Mouse (Mus musculus) forebrain, embryonic 15.5 days (tissue): ENCODE measurements around the gene Gm45021. TPM values are rescaled to one million over a fixed set of nuclear protein-coding genes. Genes with fewer than 3 reads are reported as not detected.

Experiments used
- ATAC-seq: fragments of 200-750 bp; cut with Nextera tagmentation; replicated peaks from 2 replicates; pipeline ENCODE4 v1.8.0; 2017; ENCODE audit warnings: mild to moderate bottlenecking, moderate TSS enrichment, moderate library complexity
- H3K27ac ChIP-seq: fragments of 300-500 bp; sonication (generic); replicated peaks from 2 replicates; pipeline ENCODE4 v1.5.1; 2015; ENCODE audit warnings: mild to moderate bottlenecking, inconsistent platforms
- H3K27me3 ChIP-seq: fragments of 300-500 bp; sonication (generic); 2 replicates; pipeline ENCODE4 v1.6.1; 2015; ENCODE audit warnings: inconsistent platforms
- H3K36me3 ChIP-seq: fragments of 300-500 bp; sonication (generic); 2 replicates; pipeline ENCODE4 v1.6.1; 2015; ENCODE audit warnings: mild to moderate bottlenecking, inconsistent platforms
- H3K4me1 ChIP-seq: fragments of 300-500 bp; sonication (generic); 2 replicates; pipeline ENCODE4 v1.6.1; 2015; ENCODE audit warnings: inconsistent platforms
- H3K4me2 ChIP-seq: fragments of 300-500 bp; sonication (generic); replicated peaks from 2 replicates; pipeline ENCODE4 v1.6.1; 2015; ENCODE audit warnings: mild to moderate bottlenecking, inconsistent platforms
- H3K4me3 ChIP-seq: fragments of 300-500 bp; sonication (generic); 2 replicates; pipeline ENCODE4 v1.5.1; 2015; ENCODE audit warnings: mild to moderate bottlenecking, inconsistent platforms
- H3K9ac ChIP-seq: fragments of 300-500 bp; sonication (generic); replicated peaks from 2 replicates; pipeline ENCODE4 v1.6.1; 2015; ENCODE audit warnings: mild to moderate bottlenecking, inconsistent platforms
- H3K9me3 ChIP-seq: fragments of 300-500 bp; sonication (generic); 2 replicates; pipeline ENCODE4 v1.6.1; 2016; ENCODE audit warnings: inconsistent platforms
- WGBS: fragments of 180-500 bp; shearing (Covaris S2); methylation state at CpG from one replicate; pipeline ENCODE4 v1.1.7; 2015; ENCODE audit warnings: mixed read lengths; 5-methylcytosine and 5-hydroxymethylcytosine counted together
- polyA plus RNA-seq: library from polyadenylated mRNA; unstranded; fragments of >200 nt; fragmentation: Nextera tagmentation; extraction: Ambion mirVana; gene quantifications from 2 replicates; pipeline ENCODE4 v1.2.1, GENCODE M21; 2015

The Gm45021 gene
- polyA plus RNA-seq, 1 experiment from 2014 or later, result not detected

DNA sequence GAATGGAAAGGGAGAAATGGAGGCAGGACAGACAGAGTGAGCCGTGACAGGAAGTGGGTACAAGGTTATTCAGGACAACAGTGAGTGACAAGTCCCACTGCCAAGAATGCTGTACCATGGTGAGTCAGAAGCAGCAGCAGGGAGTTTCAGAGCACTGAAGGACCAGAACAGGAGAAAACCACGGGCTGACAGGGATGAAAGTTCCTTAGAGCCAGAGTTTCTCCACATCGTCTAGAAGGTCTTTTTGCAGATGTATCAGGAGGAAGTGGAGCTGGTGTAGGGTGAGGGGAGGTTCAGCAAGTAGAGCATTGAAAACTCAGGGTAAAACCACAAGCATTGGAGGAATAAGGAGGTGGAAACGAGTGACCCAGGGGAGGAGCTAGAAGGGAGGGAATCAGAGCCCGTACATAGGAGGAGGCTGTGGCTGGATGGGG, 10.2 kb upstream of the Gm45021 start:
- no peaks in the 10 kb centered on the region for H3K9me3 ChIP-seq
- WGBS, result 41% methylated on average over 5 of the region's 5 CpGs
- no peaks in the 10 kb centered on the region for H3K36me3 ChIP-seq

DNA sequence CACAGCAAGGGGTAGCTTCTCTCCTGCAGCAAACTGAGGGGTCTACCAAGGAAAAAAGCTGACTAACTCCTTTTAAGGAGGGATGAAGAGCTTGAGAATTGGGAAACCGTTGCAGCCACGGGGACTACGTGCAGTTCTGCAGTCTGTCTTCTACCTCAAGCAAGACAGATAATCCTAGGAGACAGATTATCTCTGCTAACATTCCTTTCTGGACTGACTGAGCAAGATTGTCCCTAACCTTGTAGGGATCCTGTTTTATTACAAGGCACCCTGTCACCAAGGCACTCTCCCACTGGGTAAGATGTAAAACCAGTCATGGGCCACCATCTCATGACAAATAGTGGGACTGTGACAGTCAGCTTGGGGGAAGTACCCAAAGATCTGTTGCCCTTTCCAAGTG, 8.2 kb upstream of the Gm45021 start:
- Histone ChIP-seq H3K27me3 (no peaks in the 10 kb centered on the region), H3K4me1 (no peaks in the 10 kb centered on the region), H3K27ac (no peak overlapping the region), H3K9me3 (no peaks in the 10 kb centered on the region), H3K9ac (no peak overlapping the region), H3K4me2 (no peak overlapping the region), H3K36me3 (no peaks in the 10 kb centered on the region), H3K4me3 (no peak overlapping the region)
- no peak for ATAC-seq
- 38% methylated on average over 3 of the region's 3 CpGs for WGBS

More for the DNA sequence above, 10.2 kb upstream of the Gm45021 start:
- Histone ChIP-seq H3K27me3 (no peaks in the 10 kb centered on the region), H3K9ac (no peak overlapping the region), H3K4me3 (no peak overlapping the region), H3K27ac (no peak overlapping the region), H3K4me1 (no peaks in the 10 kb centered on the region), H3K4me2 (no peak overlapping the region)
- no peak for ATAC-seq

DNA sequence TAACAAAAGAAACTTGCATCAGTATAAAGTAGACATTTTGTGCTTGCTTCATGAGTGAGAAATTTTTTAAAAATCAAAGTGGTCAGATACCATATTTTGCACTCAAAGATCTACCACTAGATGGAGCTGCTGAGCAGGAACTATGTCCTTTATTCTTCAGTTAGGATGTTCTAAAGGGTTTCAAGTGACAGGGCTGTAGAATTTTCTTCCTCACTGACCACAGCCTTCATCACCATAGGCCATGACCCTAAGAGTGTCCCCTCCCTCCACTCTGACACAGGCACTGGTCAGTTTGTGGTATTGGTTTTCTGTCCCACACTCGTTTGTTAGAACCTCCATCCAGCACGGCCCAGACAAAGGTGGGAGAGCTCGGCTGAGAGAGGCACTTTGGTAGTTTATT, 7.4 kb upstream of the Gm45021 start:
- ATAC-seq, result peak; percentile 23; the same call in 1 of the 2 replicates
- no peak overlapping the region for H3K4me3 ChIP-seq
- H3K4me1 ChIP-seq, result no peaks in the 10 kb centered on the region
- 73% methylated on average over 3 of the region's 3 CpGs for WGBS
- no peaks in the 10 kb centered on the region for H3K36me3 ChIP-seq
- no peak overlapping the region for H3K27ac ChIP-seq
- H3K27me3 ChIP-seq, result no peaks in the 10 kb centered on the region
- no peak overlapping the region for H3K9ac ChIP-seq
- H3K9me3 ChIP-seq, result no peaks in the 10 kb centered on the region
- H3K4me2 ChIP-seq, result no peak overlapping the region

DNA sequence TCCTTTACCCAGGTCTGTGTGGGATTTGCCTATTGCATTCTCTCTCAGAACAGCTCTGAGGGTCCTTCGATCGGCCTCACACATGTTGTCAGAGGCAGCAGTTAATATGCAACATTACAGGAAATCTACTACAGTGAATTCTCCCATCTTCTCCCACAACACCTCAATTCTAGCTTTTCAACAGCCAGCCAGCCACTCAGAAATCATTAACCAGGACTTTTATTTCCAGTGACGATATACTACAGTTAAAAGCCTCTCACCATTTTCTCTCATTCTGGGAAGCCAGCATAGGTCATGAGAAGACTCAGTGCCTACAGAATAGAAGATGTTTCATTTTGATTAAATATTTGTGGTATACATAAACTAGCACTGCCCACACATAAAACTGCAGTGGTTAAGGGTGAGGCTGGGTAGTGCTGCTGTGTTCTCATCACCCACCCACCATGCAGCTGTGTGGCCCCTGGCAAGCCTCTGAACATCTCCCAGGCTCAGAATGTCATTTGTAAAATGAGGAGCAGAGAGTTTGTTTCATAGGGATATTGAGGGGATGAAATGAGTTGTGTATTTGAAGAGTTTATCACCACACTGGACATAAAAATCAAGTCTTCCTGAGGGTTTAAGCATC, 1.9 kb downstream of the Gm45021 start:
- H3K27ac ChIP-seq, result no peak overlapping the region
- H3K27me3 ChIP-seq, result no peaks in the 10 kb centered on the region
- no peak for ATAC-seq
- peaks cover 6% of the 10 kb centered on the region for H3K36me3 ChIP-seq
- H3K9me3 ChIP-seq, result peaks cover 3% of the 10 kb centered on the region; the same call in 1 of the 2 replicates
- 90% methylated on average over 3 of the region's 3 CpGs for WGBS
- H3K4me1 ChIP-seq, result peaks cover 20% of the 10 kb centered on the region
- no peak overlapping the region for H3K4me2 ChIP-seq
- no peak overlapping the region for H3K4me3 ChIP-seq
- no peak overlapping the region for H3K9ac ChIP-seq

DNA sequence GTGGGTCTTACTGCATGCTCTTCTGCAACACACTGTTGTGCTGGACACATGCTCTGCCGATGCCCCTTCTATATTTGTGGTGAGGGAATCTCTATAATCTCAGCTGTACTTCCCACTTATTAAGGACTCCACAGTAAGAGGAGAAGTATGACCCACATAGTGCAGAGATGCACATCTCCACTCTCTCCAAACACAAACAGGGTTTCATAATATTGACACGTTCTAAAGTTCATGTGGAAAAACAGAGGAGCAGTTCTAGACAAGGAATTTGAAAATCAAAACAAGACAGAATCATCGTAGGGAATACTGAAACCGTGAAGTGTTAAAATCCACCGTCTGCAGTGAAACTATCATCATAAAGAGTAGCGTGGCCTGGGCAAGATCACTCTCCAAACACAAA, 2.5 kb downstream of the Gm45021 start:
- Histone ChIP-seq H3K4me2 (no peak overlapping the region), H3K4me3 (no peak overlapping the region), H3K9me3 (peaks cover 8% of the 10 kb centered on the region; the same call in 1 of the 2 replicates), H3K27ac (no peak overlapping the region), H3K9ac (no peak overlapping the region), H3K4me1 (peaks cover 20% of the 10 kb centered on the region), H3K27me3 (no peaks in the 10 kb centered on the region), H3K36me3 (peaks cover 11% of the 10 kb centered on the region)
- 95% methylated on average over 6 of the region's 6 CpGs for WGBS
- no peak for ATAC-seq

DNA sequence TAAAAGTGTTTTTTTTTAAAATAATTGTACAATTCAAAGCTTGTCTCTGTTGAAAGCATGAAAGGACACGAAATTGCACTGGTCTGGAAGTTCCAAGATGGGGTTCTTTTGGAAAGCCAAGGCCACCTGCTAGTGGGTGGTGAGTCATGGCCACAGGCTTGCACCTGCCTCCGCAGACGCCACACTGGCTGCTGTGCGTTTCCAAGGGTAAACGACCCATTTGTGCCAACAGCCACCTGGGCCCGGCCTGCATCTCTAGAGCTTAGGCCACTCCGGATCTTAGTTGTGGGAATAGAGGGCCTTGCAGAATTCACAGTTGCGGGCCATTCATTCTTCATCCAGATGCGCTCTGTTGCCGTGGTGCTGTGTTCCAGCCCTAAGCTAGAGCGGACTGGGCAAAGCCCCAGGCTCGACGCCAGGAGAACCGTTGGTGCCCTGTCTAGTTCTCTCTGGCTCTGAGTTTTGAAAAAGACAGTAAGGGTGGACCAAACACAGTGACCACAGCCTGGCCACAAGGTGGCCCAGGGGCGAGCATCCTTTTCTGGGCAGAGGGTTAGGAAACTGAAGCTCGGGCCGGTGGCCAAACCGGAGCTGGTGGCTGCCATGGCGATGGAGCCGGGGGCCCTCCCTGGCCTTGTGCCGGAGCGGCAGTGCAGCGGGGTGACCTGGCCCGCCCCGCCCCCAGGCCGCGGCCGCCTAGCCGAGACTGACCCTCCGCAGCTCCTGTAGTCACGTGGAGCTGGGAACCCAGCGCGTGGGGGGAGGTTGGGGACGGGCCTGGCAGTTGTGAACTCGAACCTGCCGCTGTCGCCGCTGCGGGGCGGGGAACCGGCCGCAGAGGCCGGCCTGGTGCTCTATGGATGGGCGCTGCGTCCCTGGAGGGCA, 4.0 kb downstream of the Gm45021 start, which contains the start of the genes Repin1 and Gm44965:
Gene Repin1 (plus strand): TSS at position 726 of the 885 bp plus-strand sequence.
Gene Gm44965 (plus strand): TSS at position 784 of the 885 bp plus-strand sequence.
- 2% methylated on average over 41 of the region's 45 CpGs for WGBS
- H3K4me1 ChIP-seq, result peaks cover 20% of the 10 kb centered on the region
- ATAC-seq, result peak; percentile 90
- no peaks in the 10 kb centered on the region for H3K27me3 ChIP-seq
- peak within 1 kb of the TSS; percentile 61 for H3K4me2 ChIP-seq
- H3K9me3 ChIP-seq, result peaks cover 9% of the 10 kb centered on the region; the same call in 1 of the 2 replicates
- H3K4me3 ChIP-seq, result peak within 1 kb of the TSS; percentile 62
- peak within 1 kb of the TSS; percentile 81 for H3K27ac ChIP-seq
- peaks cover 26% of the 10 kb centered on the region for H3K36me3 ChIP-seq
- peak within 1 kb of the TSS; percentile 77 for H3K9ac ChIP-seq

DNA sequence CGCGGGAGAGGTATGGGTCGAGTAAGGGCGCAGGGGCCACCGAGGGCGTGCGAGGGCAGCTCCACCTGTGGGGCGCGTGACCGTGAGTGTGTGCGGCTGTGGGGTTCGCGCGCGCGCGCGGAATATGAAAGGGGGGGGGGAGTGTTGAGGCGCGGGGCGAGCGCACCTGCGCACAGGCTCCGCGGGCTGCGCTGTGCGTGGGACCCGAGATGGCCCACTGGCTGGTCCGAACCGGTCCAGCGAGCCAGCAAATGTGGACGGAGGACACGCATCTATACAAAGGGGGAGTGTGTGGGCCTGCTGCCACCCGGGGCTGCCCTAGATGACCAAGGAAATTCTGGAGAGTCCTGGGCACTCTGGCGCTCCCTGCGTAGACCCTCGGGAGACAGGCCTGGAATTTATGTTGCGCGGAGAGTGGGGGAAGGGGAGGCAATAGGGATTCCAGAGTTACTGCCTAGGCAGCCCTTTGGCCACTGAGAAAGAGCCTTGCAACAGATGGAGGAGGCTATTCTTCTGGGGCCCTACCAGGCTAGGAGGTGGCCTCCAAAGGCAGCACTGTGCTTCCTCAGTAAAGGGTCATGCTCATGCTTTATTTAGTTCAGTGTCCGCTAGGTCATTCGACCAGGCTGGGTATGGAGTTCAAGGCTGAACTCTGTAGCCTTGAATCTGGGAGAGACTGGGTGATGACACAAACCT, 4.8 kb downstream of the Gm45021 start:
- peak; percentile 78 for ATAC-seq
- under 1% methylated on average over 40 of the region's 41 CpGs for WGBS
- H3K4me3 ChIP-seq, result peak overlapping the region; percentile 62

DNA sequence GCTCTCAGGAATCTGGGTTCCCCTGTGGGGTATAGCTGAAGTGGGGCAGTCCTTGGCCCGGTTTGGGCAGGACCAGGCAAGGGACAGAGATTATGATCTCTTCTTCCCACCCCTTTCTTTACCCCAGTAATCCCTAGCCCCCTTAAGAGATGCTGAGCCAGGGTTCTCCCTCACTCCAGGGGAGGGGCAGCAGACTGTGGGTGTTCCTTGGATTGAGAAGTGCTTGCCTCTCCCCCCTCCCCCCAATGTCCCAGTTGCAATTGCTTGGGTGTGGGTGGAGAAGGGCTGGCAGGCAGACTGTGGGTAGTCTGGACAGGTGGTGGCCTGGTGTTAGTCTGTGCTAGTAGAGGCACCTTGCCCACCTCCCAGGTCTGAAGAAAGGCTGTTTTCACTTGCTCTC, 5.9 kb downstream of the Gm45021 start:
- H3K27me3 ChIP-seq, result no peaks in the 10 kb centered on the region
- WGBS, result 50% methylated on average over 1 of the region's 1 CpGs
- no peak for ATAC-seq
- peaks cover 42% of the 10 kb centered on the region for H3K36me3 ChIP-seq
- H3K27ac ChIP-seq, result no peak overlapping the region
- peak overlapping the region; percentile 62; the same call in 1 of the 2 replicates for H3K4me3 ChIP-seq
- H3K4me2 ChIP-seq, result peak overlapping the region; percentile 61
- peak overlapping the region; percentile 77; the same call in 1 of the 2 replicates for H3K9ac ChIP-seq
- peaks cover 20% of the 10 kb centered on the region for H3K4me1 ChIP-seq
- H3K9me3 ChIP-seq, result peaks cover 9% of the 10 kb centered on the region; the same call in 1 of the 2 replicates

More for the DNA sequence above, 4.8 kb downstream of the Gm45021 start:
- peak overlapping the region; percentile 77 for H3K9ac ChIP-seq
- H3K27me3 ChIP-seq, result no peaks in the 10 kb centered on the region
- peaks cover 20% of the 10 kb centered on the region for H3K4me1 ChIP-seq
- peak overlapping the region; percentile 61 for H3K4me2 ChIP-seq
- H3K9me3 ChIP-seq, result peaks cover 9% of the 10 kb centered on the region; the same call in 1 of the 2 replicates
- H3K27ac ChIP-seq, result peak overlapping the region; percentile 81
- H3K36me3 ChIP-seq, result peaks cover 34% of the 10 kb centered on the region

DNA sequence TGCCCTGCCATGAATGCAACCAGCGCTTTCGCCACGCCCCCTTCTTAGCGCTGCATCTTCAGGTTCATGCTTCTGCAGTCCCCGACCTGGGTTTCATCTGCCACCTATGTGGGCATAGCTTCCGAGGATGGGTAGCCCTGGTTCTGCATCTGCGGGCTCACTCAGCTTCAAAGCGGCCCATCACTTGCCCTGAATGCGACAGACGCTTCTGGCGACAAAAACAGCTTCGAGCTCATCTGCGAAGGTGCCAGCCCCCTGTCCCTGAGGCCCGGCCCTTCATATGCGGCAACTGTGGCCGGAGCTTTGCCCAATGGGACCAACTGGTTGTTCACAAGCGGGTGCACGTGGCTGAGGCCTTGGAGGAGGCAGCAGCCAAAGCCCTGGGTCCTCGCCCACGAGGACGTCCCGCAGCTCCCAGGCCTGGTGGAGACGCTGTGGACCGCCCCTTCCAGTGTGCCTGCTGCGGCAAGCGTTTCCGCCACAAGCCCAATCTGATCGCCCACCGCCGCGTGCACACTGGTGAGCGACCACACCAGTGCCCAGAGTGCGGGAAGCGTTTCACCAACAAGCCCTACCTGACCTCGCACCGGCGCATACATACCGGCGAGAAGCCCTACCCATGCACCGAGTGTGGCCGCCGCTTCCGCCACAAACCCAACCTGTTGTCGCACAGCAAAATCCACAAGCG, 7.3 kb downstream of the Gm45021 start:
- Histone ChIP-seq H3K36me3 (peaks cover 42% of the 10 kb centered on the region), H3K27ac (no peak overlapping the region), H3K9ac (no peak overlapping the region), H3K4me3 (no peak overlapping the region), H3K27me3 (no peaks in the 10 kb centered on the region), H3K4me1 (peaks cover 28% of the 10 kb centered on the region), H3K4me2 (no peak overlapping the region), H3K9me3 (peaks cover 9% of the 10 kb centered on the region; the same call in 1 of the 2 replicates)
- 96% methylated on average over 45 of the region's 45 CpGs for WGBS
- no peak for ATAC-seq

DNA sequence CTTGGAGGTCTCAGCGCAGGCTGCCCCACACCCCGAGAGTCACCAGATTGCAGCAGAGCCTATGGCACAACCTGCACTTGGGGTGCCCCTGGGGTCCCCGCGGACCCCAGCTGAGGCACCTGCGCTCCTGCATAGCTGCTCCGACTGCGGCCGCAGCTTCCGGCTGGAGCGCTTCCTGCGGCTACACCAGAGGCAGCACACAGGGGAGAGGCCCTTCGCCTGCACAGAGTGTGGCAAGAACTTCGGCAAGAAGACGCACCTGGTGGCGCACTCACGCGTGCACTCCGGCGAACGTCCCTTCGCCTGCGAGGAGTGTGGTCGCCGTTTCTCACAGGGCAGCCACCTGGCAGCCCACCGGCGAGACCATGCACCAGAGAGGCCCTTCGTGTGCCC, 7.8 kb downstream of the Gm45021 start:
- Histone ChIP-seq H3K4me1 (peaks cover 28% of the 10 kb centered on the region), H3K4me2 (no peak overlapping the region), H3K9ac (no peak overlapping the region), H3K9me3 (peaks cover 9% of the 10 kb centered on the region; the same call in 1 of the 2 replicates), H3K27me3 (no peaks in the 10 kb centered on the region), H3K36me3 (peaks cover 42% of the 10 kb centered on the region), H3K4me3 (no peak overlapping the region), H3K27ac (no peak overlapping the region)
- WGBS, result 96% methylated on average over 27 of the region's 27 CpGs
- no peak for ATAC-seq

DNA sequence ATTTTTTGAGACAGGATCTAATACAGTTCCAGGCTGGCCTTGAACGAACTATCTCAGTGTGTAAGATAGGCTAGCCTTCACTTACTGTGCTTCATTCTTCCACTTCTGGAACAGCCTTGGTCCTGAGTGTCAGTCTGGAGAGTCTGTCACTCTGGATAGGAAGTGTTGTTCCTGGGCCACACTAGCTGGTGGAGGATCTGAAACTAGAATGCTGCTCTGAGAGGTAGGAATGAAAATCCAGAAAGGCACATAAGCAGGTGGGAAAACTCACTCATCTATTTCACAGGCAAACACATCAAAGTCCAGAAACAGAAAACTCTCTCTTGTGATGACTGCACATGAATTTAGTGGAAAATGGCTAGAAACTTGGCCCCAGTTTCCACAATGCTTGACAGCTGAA, 11.2 kb downstream of the Gm45021 start:
- peak overlapping the region; percentile 90; the same call in 1 of the 2 replicates for H3K27ac ChIP-seq

More for the DNA sequence above, 11.2 kb downstream of the Gm45021 start:
- peaks cover 19% of the 10 kb centered on the region for H3K4me1 ChIP-seq
- H3K4me3 ChIP-seq, result no peak overlapping the region
- peaks cover 9% of the 10 kb centered on the region; the same call in 1 of the 2 replicates for H3K9me3 ChIP-seq
- peaks cover 42% of the 10 kb centered on the region for H3K36me3 ChIP-seq
- no peak overlapping the region for H3K4me2 ChIP-seq
- 92% methylated on average over 1 of the region's 1 CpGs for WGBS
- ATAC-seq, result no peak
- H3K9ac ChIP-seq, result no peak overlapping the region
- H3K27me3 ChIP-seq, result no peaks in the 10 kb centered on the region
